Mouse (Mus musculus): Measurements from ENCODE around the gene Palld.

Gene Palld

DNA sequence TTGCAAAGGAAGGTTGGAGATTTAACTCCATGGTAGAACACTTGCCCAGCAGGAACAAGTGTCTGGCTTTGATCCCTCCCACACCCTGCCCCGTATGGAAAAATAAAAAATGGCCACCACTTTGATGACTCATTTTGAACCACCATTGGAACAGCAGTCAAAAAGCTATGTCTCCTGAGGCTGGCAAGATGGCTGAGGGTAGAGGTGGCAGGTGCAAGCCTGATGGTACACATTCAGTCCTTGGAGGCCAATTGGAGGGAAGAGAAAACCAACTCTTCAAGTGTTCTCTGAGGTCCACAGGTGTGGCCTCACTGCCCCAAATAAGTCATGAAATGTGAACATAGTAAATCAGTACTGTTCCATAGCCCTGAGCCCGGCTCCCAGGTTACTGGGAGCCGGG lies 210.4 kb downstream of the Palld start:
- in situ Hi-C loops (cut with MboI; ENCODE audit: low sequenced_read_pairs): no loop called here

- in situ Hi-C loops (cut with MboI; ENCODE audit: low sequenced_read_pairs): no loop called here
Measured at GRCm38 (mm10) chr8:61691391-61691790, 211.1 kb downstream of the Palld start.

DNA sequence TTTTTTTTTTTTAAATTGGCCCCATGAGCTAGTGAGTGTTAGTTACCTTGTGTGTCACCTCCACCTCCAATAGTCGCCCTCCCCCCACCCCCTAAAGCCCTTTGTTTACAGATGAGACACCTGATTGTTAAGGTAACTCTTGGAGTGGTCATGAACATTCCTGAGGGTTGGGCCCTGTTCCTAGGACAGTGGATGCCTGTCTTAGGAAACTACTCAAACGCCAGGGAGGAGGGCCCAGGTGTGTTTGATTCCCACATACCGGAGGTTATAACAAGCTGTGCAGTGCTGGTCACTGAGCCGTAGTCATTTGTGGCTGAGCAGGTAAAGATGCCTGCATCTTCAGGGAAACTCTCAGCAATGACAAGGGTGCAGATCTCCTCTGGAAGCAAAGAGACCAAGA lies 215.4 kb downstream of the Palld start:
- in situ Hi-C loops (cut with MboI; ENCODE audit: low sequenced_read_pairs): no loop called here

GRCm38 (mm10) chr8:61686340-61686739 lies 216.2 kb downstream of the Palld start:
- in situ Hi-C loops (cut with MboI; ENCODE audit: low sequenced_read_pairs): no loop called here

- in situ Hi-C loops (cut with MboI; ENCODE audit: low sequenced_read_pairs): no loop called here
Measured at GRCm38 (mm10) chr8:61685280-61685679, 217.2 kb downstream of the Palld start.

DNA sequence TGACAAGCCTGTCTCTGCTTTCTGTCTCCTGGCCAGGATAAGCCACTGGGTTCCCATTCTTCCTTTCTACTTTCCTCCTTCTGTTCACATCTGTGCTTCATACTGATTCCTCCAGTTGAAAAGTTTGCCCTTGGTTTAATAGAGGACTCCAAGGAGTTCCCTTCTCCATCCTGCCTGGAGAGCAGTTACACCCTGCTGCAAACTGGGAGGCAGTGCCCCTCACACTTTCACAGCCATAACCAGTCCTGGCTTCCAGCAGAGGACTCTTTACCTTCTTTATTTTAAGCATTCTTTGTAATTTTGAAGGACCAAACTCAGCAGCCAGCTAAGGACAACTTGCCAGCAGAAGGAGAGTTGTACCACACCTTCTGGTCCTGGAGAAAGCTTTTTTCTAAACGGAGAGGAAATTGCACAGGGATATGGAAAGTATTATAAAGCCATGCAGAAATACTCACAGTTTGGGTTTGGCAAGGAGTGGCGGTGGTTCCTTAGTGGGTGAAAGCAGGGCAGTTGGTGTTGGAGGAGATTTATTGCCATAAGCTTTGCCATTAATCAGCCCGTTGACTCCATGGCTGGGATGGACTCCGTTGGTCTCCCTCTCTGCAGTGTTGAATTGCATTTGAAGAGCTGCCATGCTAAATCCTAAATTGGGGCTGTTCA lies 218.1 kb downstream of the Palld start:
- in situ Hi-C loops (cut with MboI; ENCODE audit: low sequenced_read_pairs): no loop called here

GRCm38 (mm10) chr8:61682902-61683301 lies 219.6 kb downstream of the Palld start:
- in situ Hi-C loops (cut with MboI; ENCODE audit: low sequenced_read_pairs): no loop called here

DNA sequence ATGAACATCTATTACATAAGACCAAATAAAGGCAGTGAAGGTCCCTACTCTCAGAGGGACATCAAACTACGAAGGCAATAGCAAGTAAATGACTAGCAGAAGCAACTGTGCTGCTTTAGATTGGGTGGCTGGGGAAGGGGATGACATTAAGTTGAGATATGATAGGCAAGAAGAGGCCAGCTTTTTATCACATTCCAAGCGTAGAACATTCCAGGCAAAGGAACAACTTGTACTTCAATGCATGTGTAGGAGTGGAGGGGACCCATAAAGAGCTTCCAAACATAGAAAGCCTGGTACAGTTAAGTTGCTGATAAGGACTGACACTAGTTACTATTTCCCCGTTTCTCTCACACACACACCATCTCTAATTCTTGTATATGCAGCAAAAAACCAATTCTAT lies 221.3 kb downstream of the Palld start:
- in situ Hi-C loops (cut with MboI; ENCODE audit: low sequenced_read_pairs): no loop called here

DNA sequence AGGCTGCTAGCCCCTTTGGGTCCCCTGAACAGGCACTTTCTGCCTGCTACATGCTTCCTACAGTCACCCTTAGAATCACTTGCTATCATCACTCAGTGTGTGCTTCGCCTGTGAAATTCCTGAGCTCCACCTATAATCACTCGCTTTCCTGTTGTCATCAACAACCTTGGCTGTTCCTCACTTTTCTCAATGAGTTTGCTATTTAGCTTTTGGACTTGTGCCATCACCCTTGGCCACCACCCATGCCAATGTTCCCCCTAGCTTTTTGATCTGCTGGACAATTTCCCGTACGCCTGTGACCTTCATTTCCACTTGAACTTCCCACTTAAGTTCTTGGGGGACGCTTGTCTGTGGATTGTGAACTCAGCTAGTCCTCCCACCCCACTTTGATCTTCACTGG lies 225.3 kb downstream of the Palld start:
- in situ Hi-C loops (cut with MboI; ENCODE audit: low sequenced_read_pairs): no loop called here

GRCm38 (mm10) chr8:61671151-61671550 lies 231.3 kb downstream of the Palld start:
- in situ Hi-C loops (cut with MboI; ENCODE audit: low sequenced_read_pairs): no loop called here

- in situ Hi-C loops (cut with MboI; ENCODE audit: low sequenced_read_pairs): no loop called here
Measured at GRCm38 (mm10) chr8:61670376-61670775, 232.1 kb downstream of the Palld start.

DNA sequence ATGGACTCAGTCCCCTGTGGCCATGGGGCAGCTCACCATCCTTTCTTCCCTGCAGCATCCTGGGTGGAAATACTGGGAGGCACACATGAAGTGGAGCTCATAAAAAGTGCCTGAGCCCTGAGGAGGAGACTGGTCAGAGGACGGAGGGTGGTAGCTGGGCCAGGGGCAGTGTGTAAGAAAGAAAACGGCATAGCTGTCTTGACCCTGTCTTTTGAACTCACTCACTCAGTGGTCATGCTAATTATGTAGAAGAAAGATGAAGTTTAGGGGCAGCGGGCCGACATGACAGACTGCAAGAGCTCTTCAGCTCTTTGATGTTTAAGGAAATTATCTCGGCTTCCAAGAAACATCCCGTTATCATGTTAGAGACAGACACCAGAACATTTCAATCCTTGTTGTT lies 235.6 kb downstream of the Palld start:
- in situ Hi-C loops (cut with MboI; ENCODE audit: low sequenced_read_pairs): no loop called here

DNA sequence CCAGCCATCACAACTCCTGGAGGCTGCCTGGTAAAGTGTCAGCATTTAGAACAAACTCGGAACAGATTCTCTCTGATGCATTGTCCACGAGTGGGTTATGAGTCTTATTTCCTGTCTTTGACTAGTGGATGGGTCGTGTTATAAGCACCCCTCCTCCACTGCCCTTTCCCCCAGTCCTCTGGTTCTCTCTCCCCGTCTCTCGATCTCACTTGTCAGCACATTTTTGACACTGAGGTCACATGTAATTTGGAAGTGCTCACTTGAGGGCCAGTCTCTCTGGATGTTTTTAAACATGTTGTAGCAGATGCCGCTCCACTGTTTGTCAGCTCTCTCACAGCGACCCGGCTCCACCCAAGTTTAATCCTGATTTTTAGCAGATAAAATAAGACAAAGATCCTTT lies 237.5 kb downstream of the Palld start:
- in situ Hi-C loops (cut with MboI; ENCODE audit: low sequenced_read_pairs): no loop called here

- in situ Hi-C loops (cut with MboI; ENCODE audit: low sequenced_read_pairs): no loop called here
Measured at GRCm38 (mm10) chr8:61664162-61664561, 238.3 kb downstream of the Palld start.

DNA sequence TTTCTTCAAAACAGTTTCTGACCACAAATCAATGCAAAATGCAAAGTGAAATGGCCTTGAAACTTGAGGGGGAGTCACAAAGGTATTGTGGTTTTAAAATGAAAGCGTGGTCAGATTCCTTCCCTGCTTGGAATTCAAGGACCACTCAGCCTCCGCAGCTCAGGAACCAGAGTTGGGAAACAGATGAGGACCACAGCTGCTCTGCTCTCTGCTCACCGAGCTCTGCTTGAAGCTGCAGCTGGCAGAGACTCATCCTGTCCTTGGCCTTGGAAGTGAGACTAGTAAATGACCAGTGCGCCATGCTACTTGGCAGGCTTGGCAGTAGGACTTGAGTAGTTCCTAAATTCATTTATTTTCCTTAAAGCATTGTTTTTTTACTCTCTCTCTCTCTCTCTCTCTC lies 239.7 kb downstream of the Palld start:
- in situ Hi-C loops (cut with MboI; ENCODE audit: low sequenced_read_pairs): no loop called here

DNA sequence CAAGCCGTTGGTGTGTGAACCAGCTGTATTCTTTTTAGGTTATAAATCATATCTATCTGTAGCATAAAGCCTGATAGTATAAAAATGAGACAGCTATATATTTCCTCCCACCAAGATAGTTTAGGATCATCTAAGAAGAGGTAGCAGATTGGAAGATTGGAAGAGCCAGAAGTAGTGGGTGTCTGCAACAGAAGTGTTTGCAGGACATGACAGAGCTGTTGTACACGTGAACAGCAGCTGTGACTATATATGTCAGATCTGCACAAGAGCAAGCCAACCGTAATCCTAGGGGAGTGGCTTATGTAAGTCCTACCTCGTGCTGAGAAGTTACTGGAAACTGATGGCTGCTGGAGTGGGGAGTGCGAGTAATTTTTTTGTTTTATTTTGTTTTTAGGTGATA lies 240.9 kb downstream of the Palld start:
- in situ Hi-C loops (cut with MboI; ENCODE audit: low sequenced_read_pairs): no loop called here

GRCm38 (mm10) chr8:61660961-61661360 lies 241.5 kb downstream of the Palld start:
- in situ Hi-C loops (cut with MboI; ENCODE audit: low sequenced_read_pairs): no loop called here

DNA sequence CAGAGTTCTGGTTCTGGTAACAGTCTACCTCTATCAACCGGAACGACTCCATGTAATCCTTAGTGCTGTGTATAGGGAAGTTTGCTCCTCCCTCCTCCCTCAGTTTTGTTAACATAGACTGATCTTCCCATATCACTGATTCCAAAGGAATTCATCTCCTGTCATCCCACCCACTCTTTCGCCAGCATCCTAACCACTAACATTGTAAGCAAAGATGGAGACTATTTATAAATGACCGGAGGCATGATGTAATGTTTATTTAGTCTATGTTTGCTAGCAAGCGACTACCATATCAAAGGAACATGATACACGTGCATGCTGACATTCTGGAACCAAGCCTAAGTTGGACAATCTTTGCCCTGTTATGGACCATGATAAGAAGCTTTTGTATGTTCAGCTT lies 250.5 kb downstream of the Palld start:
- in situ Hi-C loops (cut with MboI; ENCODE audit: low sequenced_read_pairs): no loop called here

GRCm38 (mm10) chr8:61646195-61646835 lies 256.2 kb downstream of the Palld start:
- in situ Hi-C loops (cut with MboI; ENCODE audit: low sequenced_read_pairs): no loop called here

DNA sequence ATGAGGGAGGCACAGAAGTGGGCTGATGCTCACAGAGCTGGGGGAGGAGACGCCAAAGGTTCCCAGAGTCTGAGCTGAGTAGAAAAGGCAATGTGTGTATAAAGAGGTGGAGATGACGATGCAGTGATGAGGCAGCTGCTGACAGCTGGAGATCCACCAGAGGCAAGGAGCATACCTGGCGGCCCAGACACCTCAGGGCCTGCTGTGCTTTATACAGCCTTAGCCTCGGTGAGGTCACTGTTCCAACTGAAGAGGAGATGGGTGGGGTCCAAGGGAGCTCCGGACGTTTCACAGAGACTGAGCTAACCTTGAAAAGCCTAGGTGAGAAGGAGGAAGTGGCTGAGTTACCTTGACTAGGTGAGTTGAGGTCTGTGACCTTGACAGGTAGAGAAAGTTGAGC lies 256.8 kb downstream of the Palld start:
- in situ Hi-C loops (cut with MboI; ENCODE audit: low sequenced_read_pairs): no loop called here

GRCm38 (mm10) chr8:61643215-61643614 lies 259.3 kb downstream of the Palld start:
- in situ Hi-C loops (cut with MboI; ENCODE audit: low sequenced_read_pairs): no loop called here

- in situ Hi-C loops (cut with MboI; ENCODE audit: low sequenced_read_pairs): no loop called here
Measured at GRCm38 (mm10) chr8:61642358-61642847, 260.1 kb downstream of the Palld start.

DNA sequence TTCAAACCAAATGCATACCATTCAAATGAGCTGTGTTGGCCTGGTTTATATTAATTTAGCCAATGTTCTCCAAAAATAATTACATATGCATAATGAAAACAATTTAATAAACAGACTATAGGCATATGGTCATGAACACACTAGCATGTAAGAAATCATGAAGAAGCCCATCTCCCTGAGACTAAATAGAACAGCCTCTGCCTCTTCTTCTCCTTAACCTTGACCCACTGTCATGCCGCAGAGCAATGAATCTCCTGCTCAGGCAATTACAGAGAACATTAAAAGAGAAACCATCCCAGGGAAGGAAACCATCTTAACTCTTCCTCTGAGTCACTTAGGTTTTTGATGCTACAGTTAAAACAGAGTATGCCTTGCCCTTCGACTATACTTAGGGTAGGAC lies 262.9 kb downstream of the Palld start:
- in situ Hi-C loops (cut with MboI; ENCODE audit: low sequenced_read_pairs): no loop called here

All from CH12F3 (cell line).